8 mouse cellular contexts compared by ENCODE assay signal in genomic region chr8:114439334-114440204, GRCm38 (mm10). TPM values are rescaled to one million over a fixed set of nuclear protein-coding genes. Genes with fewer than 3 reads are reported as not detected.
DNase-seq lines count a peak whose midpoint lies in the region; ATAC-seq lines count a peak whose summit lies in the region.

Gene Wwox, plus strand, starts transcription at chr8:114439655.

- H3K4me3 ChIP-seq in lung, embryonic 16.5 days (ENCODE audit: low read length): peak within 1 kb of the TSS; percentile 83

- peaks cover 7% of the 10 kb centered on the region for H3K4me1 ChIP-seq in lung, embryonic 16.5 days (replicated peaks; ENCODE audit: control insufficient read depth, insufficient read depth, low read length)

- no peaks in the 10 kb centered on the region for H3K27me3 ChIP-seq in lung, embryonic 16.5 days (ENCODE audit: control insufficient read depth, insufficient read depth, low read depth, low read length)

- peak within 1 kb of the TSS; percentile 83 for H3K9ac ChIP-seq in lung, embryonic 16.5 days (ENCODE audit: low read length)

- peak within 1 kb of the TSS; percentile 88 for H3K27ac ChIP-seq in lung, embryonic 16.5 days (ENCODE audit: low read length)

- H3K9me3 ChIP-seq in lung, embryonic 16.5 days (ENCODE audit: control insufficient read depth, low read length): no peaks in the 10 kb centered on the region

- WGBS in lung, embryonic 16.5 days: 0% methylated on average over 54 of the region's 54 CpGs

- peak; percentile 97 for DNase-seq in MEL-GATA-1-ER (ENCODE audit: extremely low read depth, low read depth)
- DNase-seq in cerebellum, adult 8-10 months: peak; percentile 100
- DNase-seq in forelimb bud, embryonic 11.5 days (ENCODE audit: low read depth, low spot score): peak; percentile 98
- peak; percentile 100 for DNase-seq in layer of hippocampus, adult 9-10 months (ENCODE audit: low spot score)
- DNase-seq in ovary, postnatal 10 days (ENCODE audit: low spot score): peak; percentile 100
- DNase-seq in thymus, postnatal 10 days (ENCODE audit: low spot score in 2 of 2): peak; percentile 98 to 100

- no peaks in the 10 kb centered on the region for H3K36me3 ChIP-seq in lung, embryonic 16.5 days (ENCODE audit: control insufficient read depth, insufficient read depth, low read length)

- H3K4me2 ChIP-seq in lung, embryonic 16.5 days (ENCODE audit: low read depth, low read length): peak within 1 kb of the TSS; percentile 89

- peak; percentile 95 to 98 for ATAC-seq in hematopoietic stem cell, adult 5-6 weeks (replicated peaks in 1 of 2; ENCODE audit: insufficient read depth in 1 of 2, low FRiP score in 2 of 2, low TSS enrichment in 1 of 2, low read depth in 1 of 2, poor library complexity in 2 of 2, severe bottlenecking in 2 of 2)
- ATAC-seq in lung, embryonic 16.5 days (ENCODE audit: low read depth): peak; percentile 97

RNA-seq across cellular contexts. Expression of gene Wwox, which starts in this region (rescaled TPM):
- total RNA-seq in hematopoietic stem cell, adult 5-6 weeks (2017): 15.0 and 16.6 TPM in 2 replicates
- polyA plus RNA-seq in lung, embryonic 16.5 days (2015; fragmentation: Nextera tagmentation; extraction: Ambion mirVana): 19.2 and 20.2 TPM in 2 replicates

Comparison
In these comparisons a context has a peak if more than half of its experiments do, and no peak if none do; other contexts are left out.
1. Peak in every context shown above with its lines: DNase-seq, ATAC-seq, H3K4me3 ChIP-seq and H3K27ac ChIP-seq.